Mouse (Mus musculus) limb, embryonic 13.5 days (tissue): ENCODE data around the gene Fam196b. TPM values are rescaled to one million over a fixed set of nuclear protein-coding genes. Genes with fewer than 3 reads are reported as not detected.

Source experiments
- ATAC-seq: fragments of 200-750 bp; cut with Nextera tagmentation; 2 replicates; pipeline ENCODE4 v1.8.0; 2017; ENCODE audit warnings: low read depth, moderate number of reproducible peaks, moderate TSS enrichment; ENCODE audit not compliant: low FRiP score
- H3K27ac ChIP-seq: fragments of 300-500 bp; sonication (generic); 2 replicates; pipeline ENCODE4 v1.5.1; 2015; ENCODE audit warnings: inconsistent platforms, mild to moderate bottlenecking, moderate library complexity
- H3K27me3 ChIP-seq: fragments of 300-500 bp; sonication (generic); 2 replicates; pipeline ENCODE4 v1.6.1; 2015; ENCODE audit warnings: mild to moderate bottlenecking, inconsistent platforms
- H3K36me3 ChIP-seq: fragments of 300-500 bp; sonication (generic); 2 replicates; pipeline ENCODE4 v1.6.1; 2015; ENCODE audit warnings: inconsistent platforms, mild to moderate bottlenecking, moderate library complexity
- H3K4me1 ChIP-seq: fragments of 300-500 bp; sonication (generic); 2 replicates; pipeline ENCODE4 v1.6.1; 2015; ENCODE audit warnings: inconsistent platforms
- H3K4me2 ChIP-seq: fragments of 300-500 bp; sonication (generic); replicated peaks from 2 replicates; pipeline ENCODE4 v1.6.1; 2015; ENCODE audit warnings: inconsistent platforms, mild to moderate bottlenecking, moderate library complexity
- H3K4me3 ChIP-seq: fragments of 300-500 bp; sonication (generic); 2 replicates; pipeline ENCODE4 v1.5.1; 2015; ENCODE audit warnings: moderate library complexity, mild to moderate bottlenecking, inconsistent platforms
- H3K9ac ChIP-seq: fragments of 300-500 bp; sonication (generic); 2 replicates; pipeline ENCODE4 v1.6.1; 2015; ENCODE audit warnings: mild to moderate bottlenecking, inconsistent platforms
- H3K9me3 ChIP-seq: fragments of 300-500 bp; sonication (generic); 2 replicates; pipeline ENCODE4 v1.6.1; 2016; ENCODE audit warnings: inconsistent platforms
- WGBS: fragments of 180-500 bp; shearing (Covaris S2); methylation state at CpG from one replicate; pipeline ENCODE4 v1.1.7; 2015; 5-methylcytosine and 5-hydroxymethylcytosine counted together
- polyA plus RNA-seq: library from polyadenylated mRNA; unstranded; fragments of >200 nt; fragmentation: Nextera tagmentation; extraction: Ambion mirVana; gene quantifications from 2 replicates; pipeline ENCODE4 v1.2.1, GENCODE M21; 2015

Fam196b gene
- polyA plus RNA-seq, 1 experiment from 2014 or later, result 2.1 TPM

DNA sequence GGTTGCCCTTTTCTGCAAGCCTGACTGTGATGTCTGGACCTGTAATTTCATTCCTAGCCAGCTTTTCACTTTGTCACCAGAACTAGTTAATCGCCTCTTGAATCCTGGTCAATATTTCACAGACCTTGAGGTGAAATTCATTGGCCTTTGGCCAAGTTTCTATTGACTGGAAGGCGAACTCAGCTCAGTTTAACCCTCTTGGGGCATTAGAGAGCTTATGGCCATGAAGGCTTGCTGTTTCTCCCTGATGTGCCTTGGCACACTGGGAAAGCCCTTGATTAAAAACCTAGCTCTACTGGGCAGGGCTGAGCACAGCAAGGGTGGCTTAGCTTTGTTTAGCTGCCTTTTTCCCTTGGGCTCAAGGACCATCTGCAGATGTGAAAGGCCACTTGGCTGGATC is 155.2 kb downstream of the Fam196b start:
- Histone ChIP-seq H3K27ac (no peak overlapping the region), H3K36me3 (no peaks in the 10 kb centered on the region), H3K9me3 (no peaks in the 10 kb centered on the region), H3K4me3 (no peak overlapping the region), H3K4me2 (no peak overlapping the region), H3K9ac (no peak overlapping the region), H3K4me1 (no peaks in the 10 kb centered on the region), H3K27me3 (no peaks in the 10 kb centered on the region)
- ATAC-seq, result no peak
- WGBS, result 64% methylated on average over 2 of the region's 2 CpGs

Other genes starting within 250 kb of the Fam196b start
- gene 4930469K13Rik, start 216.3 kb upstream of the Fam196b start, polyA plus RNA-seq, result 0.90 TPM in 1 of 2 replicates, not detected in the other
- gene Foxi1, start 106.7 kb upstream of the Fam196b start, polyA plus RNA-seq, result not detected in 2 replicates